Mouse (Mus musculus) stomach, embryonic 15.5 days (tissue): ENCODE measurements around the gene Nubp1. TPM values are rescaled to one million over a fixed set of nuclear protein-coding genes. Genes with fewer than 3 reads are reported as not detected.

Experiments used
- ATAC-seq: fragments of 200-750 bp; cut with Nextera tagmentation; 2 replicates; pipeline ENCODE4 v1.8.0; 2017; ENCODE audit warnings: low read depth, moderate number of reproducible peaks, moderate TSS enrichment; ENCODE audit not compliant: insufficient read depth, low FRiP score
- H3K27ac ChIP-seq: fragments of 300-500 bp; sonication (generic); 2 replicates; pipeline ENCODE4 v1.5.1; 2015; ENCODE audit warnings: mild to moderate bottlenecking, inconsistent platforms
- H3K27me3 ChIP-seq: fragments of 300-500 bp; sonication (generic); replicated peaks from 2 replicates; pipeline ENCODE4 v1.6.1; 2015; ENCODE audit warnings: inconsistent platforms
- H3K36me3 ChIP-seq: fragments of 300-500 bp; sonication (generic); 2 replicates; pipeline ENCODE4 v1.6.1; 2015; ENCODE audit warnings: inconsistent platforms
- H3K4me1 ChIP-seq: fragments of 300-500 bp; sonication (generic); 2 replicates; pipeline ENCODE4 v1.6.1; 2015; ENCODE audit warnings: inconsistent platforms
- H3K4me2 ChIP-seq: fragments of 300-500 bp; sonication (generic); 2 replicates; pipeline ENCODE4 v1.6.1; 2015; ENCODE audit warnings: mild to moderate bottlenecking, inconsistent platforms
- H3K4me3 ChIP-seq: fragments of 300-500 bp; sonication (generic); replicated peaks from 2 replicates; pipeline ENCODE4 v1.5.1; 2015; ENCODE audit warnings: inconsistent platforms
- H3K9ac ChIP-seq: fragments of 300-500 bp; sonication (generic); 2 replicates; pipeline ENCODE4 v1.6.1; 2015; ENCODE audit warnings: inconsistent platforms
- H3K9me3 ChIP-seq: fragments of 300-500 bp; sonication (generic); 2 replicates; pipeline ENCODE4 v1.6.1; 2016; ENCODE audit warnings: inconsistent platforms
- WGBS: fragments of 180-500 bp; shearing (Covaris S2); methylation state at CpG from one replicate; pipeline ENCODE4 v1.1.7; 2015; 5-methylcytosine and 5-hydroxymethylcytosine counted together
- polyA plus RNA-seq: library from polyadenylated mRNA; unstranded; fragments of >200 nt; fragmentation: Nextera tagmentation; extraction: Ambion mirVana; gene quantifications from 2 replicates; pipeline ENCODE4 v1.2.1, GENCODE M21; 2015

Nubp1 gene
- polyA plus RNA-seq, 1 experiment from 2014 or later, result 54.9 TPM

DNA sequence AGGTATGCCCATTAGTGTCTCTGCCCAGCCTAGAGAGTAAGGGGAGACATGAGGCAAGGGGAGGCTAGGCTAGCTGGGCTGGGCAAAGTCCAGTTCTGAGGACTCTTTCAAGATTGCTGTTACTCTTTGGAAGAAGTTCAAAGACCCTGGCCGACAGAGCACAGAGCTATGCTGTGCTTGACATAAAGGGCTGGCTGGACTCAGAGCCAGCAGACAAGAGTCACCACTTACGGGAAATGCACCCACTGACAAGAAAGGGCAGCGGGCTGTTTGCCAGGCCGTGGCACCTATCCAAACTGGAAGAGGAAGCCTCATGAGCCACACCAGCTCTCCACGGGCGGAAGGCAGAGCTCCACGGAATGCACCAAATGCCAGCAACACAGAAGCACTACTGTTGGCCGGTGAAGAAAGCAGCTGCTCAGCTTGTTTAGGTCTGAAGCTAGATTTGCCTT is 40.7 kb downstream of the Nubp1 start:
- Histone ChIP-seq H3K4me1 (no peaks in the 10 kb centered on the region; the same call in 1 of the 2 replicates), H3K9me3 (no peaks in the 10 kb centered on the region), H3K4me2 (no peak overlapping the region), H3K27me3 (no peaks in the 10 kb centered on the region), H3K27ac (no peak overlapping the region), H3K4me3 (no peak overlapping the region), H3K36me3 (no peaks in the 10 kb centered on the region), H3K9ac (no peak overlapping the region)
- WGBS, result 59% methylated on average over 8 of the region's 8 CpGs
- peak; percentile 59; the same call in 1 of the 2 replicates for ATAC-seq

DNA sequence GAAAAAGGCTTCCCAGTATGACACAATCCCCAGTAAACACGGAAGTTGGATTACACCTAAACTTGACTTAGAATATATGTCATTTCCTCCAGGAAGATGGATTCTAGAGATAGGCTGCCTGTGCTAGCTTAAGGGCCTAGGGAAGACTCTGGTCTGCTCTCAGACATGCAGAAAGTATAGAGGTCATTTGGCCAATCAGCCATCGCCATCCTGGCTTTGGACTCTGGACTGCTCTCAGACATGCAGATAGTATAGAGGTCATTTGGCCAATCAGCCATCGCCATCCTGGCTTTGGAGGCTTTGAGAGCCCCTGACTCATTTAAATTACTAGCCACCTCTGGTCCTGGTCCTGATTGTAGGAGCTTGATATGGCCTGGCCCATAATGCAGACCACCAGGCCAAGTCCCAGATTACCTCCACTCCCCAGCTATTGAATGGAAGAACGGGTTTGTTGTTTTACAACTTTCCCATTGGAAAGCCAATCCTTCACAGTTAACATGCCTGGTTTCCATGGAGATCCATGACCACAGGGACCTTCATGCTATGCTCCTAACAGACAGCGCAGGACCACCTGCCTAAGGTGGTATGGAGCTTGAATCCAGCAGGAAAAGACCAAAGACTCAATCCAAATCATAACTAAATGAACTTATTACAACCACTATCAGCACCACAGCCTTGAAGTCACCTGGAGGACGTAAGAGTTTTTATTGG is 42.3 kb downstream of the Nubp1 start:
- no peaks in the 10 kb centered on the region for H3K9me3 ChIP-seq
- H3K4me1 ChIP-seq, result no peaks in the 10 kb centered on the region
- no peak overlapping the region for H3K9ac ChIP-seq
- no peak for ATAC-seq
- no peak overlapping the region for H3K27ac ChIP-seq
- H3K36me3 ChIP-seq, result no peaks in the 10 kb centered on the region
- no peaks in the 10 kb centered on the region for H3K27me3 ChIP-seq
- WGBS, result 72% methylated on average over 6 of the region's 6 CpGs
- no peak overlapping the region for H3K4me2 ChIP-seq
- no peak overlapping the region for H3K4me3 ChIP-seq

DNA sequence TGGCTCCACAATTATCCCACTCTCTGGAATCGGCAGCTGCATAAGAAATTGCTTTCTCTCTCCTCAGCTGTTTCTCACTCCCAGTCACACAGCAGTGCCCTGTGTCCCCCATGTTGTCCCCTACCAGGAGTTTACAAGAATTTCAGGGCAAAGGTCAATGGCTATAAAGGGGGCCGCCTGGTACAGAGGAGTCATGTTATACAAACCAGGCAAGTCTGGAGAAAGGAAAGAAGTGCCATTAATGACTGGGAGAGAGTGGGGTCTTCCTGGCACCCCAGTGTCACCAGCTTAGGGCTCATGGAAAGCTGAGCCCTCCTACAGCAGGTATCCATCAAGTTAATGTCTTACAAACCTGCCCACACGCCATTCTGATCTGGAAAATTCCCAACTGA is 42.8 kb downstream of the Nubp1 start:
- ATAC-seq, result no peak
- H3K4me3 ChIP-seq, result no peak overlapping the region
- no peak overlapping the region for H3K4me2 ChIP-seq
- H3K9me3 ChIP-seq, result no peaks in the 10 kb centered on the region
- H3K36me3 ChIP-seq, result no peaks in the 10 kb centered on the region
- H3K27me3 ChIP-seq, result no peaks in the 10 kb centered on the region
- WGBS, result 30% methylated on average over 3 of the region's 3 CpGs
- no peak overlapping the region for H3K27ac ChIP-seq
- no peak overlapping the region for H3K9ac ChIP-seq
- H3K4me1 ChIP-seq, result no peaks in the 10 kb centered on the region

DNA sequence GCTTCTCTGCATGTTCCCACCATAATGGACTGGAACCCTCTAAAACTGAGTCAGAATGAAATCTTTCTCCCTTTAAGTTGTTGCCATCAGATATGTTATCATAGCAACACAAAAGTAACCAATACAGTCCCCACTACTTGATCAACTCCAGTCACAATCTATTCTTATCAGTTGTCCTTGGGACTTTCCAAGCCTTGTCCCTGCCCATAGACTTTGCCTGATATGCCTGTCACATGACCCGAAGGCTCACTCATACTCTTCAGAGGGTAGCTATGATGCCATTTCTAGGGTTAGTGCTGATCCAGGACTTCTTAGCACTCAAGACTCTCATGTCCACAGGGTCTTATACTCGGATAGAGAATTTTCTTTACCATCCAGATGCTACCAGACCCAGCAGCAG is 48.4 kb downstream of the Nubp1 start:
- H3K27me3 ChIP-seq, result no peaks in the 10 kb centered on the region
- H3K9ac ChIP-seq, result no peak overlapping the region
- no peaks in the 10 kb centered on the region for H3K9me3 ChIP-seq
- no peaks in the 10 kb centered on the region for H3K36me3 ChIP-seq
- ATAC-seq, result no peak
- 65% methylated on average over 2 of the region's 2 CpGs for WGBS
- H3K4me1 ChIP-seq, result no peaks in the 10 kb centered on the region
- no peak overlapping the region for H3K4me2 ChIP-seq
- H3K27ac ChIP-seq, result no peak overlapping the region
- H3K4me3 ChIP-seq, result no peak overlapping the region

DNA sequence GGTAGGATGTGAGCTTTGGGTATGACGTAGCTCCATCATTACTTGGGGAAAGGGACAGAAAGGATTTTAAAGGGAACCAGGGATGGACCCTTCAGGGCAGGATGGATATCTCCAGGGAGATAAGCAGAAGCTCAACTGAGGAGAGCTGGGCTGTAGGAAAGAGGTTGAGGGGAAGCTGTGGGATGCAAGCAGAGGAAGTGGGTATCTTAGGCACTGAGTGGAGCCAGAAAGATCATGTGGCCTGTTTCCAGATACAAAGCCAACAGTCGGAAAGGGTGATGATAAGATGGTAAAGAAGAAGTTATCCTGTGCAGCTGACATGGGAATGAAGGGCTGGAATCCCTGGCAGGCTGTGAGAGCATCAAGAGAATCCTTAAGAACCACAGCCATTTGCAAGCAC is 49.4 kb downstream of the Nubp1 start:
- ATAC-seq, result no peak
- Histone ChIP-seq H3K27me3 (no peaks in the 10 kb centered on the region), H3K36me3 (no peaks in the 10 kb centered on the region), H3K4me3 (no peak overlapping the region), H3K9me3 (no peaks in the 10 kb centered on the region), H3K9ac (no peak overlapping the region), H3K4me2 (no peak overlapping the region), H3K4me1 (no peaks in the 10 kb centered on the region), H3K27ac (no peak overlapping the region)
- WGBS, result 77% methylated on average over 2 of the region's 2 CpGs

DNA sequence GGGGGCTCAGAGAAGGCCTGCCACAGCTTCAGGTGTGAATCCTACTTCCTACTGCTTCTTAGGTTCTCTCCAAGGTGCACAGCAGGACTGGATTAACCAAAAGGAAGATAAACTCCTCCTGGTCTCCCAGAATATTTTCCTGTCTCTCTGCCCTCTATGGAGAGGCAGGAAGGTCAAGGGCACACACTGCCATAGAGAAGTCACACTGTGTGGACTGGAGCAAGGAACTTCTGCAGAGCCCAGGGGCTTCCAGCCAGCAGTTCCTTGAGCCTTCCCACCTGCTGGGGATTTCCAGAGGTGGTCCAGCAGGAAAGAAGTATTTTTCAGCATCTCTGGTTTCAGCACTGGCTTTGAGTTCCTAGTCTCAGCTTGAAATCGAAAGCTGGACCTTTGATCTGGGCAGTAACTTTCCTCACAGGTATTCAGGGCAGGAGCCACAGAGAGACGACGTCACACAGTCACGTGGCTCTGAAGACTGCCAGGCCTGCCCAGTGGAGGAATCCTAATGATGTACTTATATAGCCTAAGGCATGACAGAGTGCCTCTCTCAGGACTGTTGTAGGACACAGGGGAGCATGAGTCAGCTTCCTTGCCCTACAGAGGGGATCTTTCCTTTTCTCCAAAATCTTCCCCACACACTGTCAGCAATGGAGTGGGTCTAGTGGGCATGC is 53.4 kb downstream of the Nubp1 start:
- Histone ChIP-seq H3K4me3 (no peak overlapping the region), H3K4me1 (no peaks in the 10 kb centered on the region), H3K27me3 (no peaks in the 10 kb centered on the region), H3K27ac (no peak overlapping the region), H3K9me3 (no peaks in the 10 kb centered on the region), H3K9ac (no peak overlapping the region), H3K4me2 (no peak overlapping the region), H3K36me3 (no peaks in the 10 kb centered on the region)
- WGBS, result 23% methylated on average over 4 of the region's 4 CpGs
- no peak for ATAC-seq

DNA sequence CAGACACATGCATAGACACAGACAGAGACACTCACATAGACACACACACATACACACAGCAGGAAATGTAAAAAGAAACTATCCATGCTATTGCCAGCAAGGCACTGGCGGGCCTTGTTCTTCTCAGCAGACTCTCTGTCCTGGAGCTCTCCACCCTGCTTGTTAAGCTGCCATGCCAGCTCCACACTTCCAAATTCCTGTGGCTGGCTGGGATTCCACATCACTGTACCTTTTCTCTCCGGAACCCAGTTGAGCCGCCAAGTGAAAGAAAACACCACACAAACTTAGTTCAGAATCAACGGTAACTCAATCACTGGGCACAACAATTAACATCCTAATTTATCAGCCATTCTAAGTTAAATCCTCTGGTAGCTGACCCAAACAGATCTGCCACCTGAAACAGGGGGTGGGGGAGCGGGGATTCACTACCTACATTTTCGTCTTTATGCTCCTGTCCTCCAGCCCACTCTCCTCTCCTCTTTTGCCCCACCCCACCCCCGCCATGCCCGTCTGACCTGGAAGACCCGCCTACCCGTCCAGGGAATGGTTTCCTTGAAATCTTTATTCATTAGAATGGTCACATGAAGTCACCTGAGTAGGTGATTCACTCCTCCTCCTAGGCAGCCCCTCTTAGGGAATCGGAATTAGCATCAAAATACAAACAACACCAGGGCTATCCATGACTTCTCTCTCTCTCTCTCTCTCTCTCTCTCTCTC is 55.8 kb downstream of the Nubp1 start:
- H3K9me3 ChIP-seq, result no peaks in the 10 kb centered on the region
- no peak overlapping the region for H3K4me2 ChIP-seq
- H3K36me3 ChIP-seq, result no peaks in the 10 kb centered on the region
- H3K27ac ChIP-seq, result no peak overlapping the region
- no peaks in the 10 kb centered on the region for H3K4me1 ChIP-seq
- no peaks in the 10 kb centered on the region for H3K27me3 ChIP-seq
- no peak for ATAC-seq
- no peak overlapping the region for H3K9ac ChIP-seq
- 43% methylated on average over 11 of the region's 11 CpGs for WGBS
- H3K4me3 ChIP-seq, result no peak overlapping the region

DNA sequence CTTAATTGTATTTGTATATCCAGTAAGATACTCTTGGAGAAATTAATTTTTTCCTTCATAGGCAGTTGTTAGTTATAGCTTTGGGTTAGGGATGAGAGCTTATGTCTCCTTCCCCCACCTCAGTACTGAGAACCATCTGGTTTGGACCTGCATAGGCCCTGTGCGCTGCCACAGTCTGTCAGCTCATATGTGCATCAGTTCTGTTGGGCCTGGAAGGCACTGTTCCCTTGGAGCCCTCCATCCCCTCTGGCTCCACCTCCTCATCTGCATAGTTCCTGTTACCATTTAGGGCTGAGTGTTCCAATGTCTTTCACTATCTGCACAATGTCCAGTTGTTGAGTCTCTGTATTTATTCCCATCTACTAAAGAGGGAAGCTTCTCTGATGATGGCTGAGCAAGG is 56.5 kb downstream of the Nubp1 start:
- no peak overlapping the region for H3K4me2 ChIP-seq
- ATAC-seq, result no peak
- no peaks in the 10 kb centered on the region for H3K9me3 ChIP-seq
- no peaks in the 10 kb centered on the region for H3K27me3 ChIP-seq
- 79% methylated on average over 1 of the region's 1 CpGs for WGBS
- H3K9ac ChIP-seq, result no peak overlapping the region
- H3K27ac ChIP-seq, result no peak overlapping the region
- H3K36me3 ChIP-seq, result no peaks in the 10 kb centered on the region
- no peaks in the 10 kb centered on the region for H3K4me1 ChIP-seq
- no peak overlapping the region for H3K4me3 ChIP-seq

DNA sequence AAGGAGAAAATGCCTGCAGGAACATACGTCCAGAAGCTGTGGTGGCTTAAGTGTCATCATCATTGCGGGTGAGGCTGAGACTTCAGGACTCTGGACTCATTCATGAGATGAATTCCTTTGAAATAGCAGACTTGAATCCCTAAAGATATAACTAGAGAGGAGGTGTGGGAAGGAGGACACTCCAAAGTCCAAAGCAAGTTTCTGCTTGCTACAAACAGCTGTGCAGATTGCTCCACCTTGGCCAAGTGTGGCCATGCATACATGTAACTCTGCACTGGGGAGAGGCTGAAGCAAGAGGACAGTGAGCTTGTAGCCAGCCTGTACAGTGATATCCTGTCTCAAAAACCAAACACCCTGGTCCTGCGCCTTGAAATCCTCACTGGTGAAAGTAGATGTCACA is 60.2 kb downstream of the Nubp1 start:
- no peak overlapping the region for H3K9ac ChIP-seq
- no peaks in the 10 kb centered on the region for H3K27me3 ChIP-seq
- H3K4me2 ChIP-seq, result no peak overlapping the region
- H3K4me3 ChIP-seq, result no peak overlapping the region
- H3K27ac ChIP-seq, result no peak overlapping the region
- no peaks in the 10 kb centered on the region for H3K9me3 ChIP-seq
- WGBS, result 89% methylated on average over 3 of the region's 3 CpGs
- no peaks in the 10 kb centered on the region for H3K4me1 ChIP-seq
- ATAC-seq, result no peak
- no peaks in the 10 kb centered on the region for H3K36me3 ChIP-seq

Other genes starting within 250 kb of the Nubp1 start
- 0.22 TPM in 1 of 2 replicates, not detected in the other for gene Rpl39l, start 241.7 kb upstream of the Nubp1 start, polyA plus RNA-seq
- 0.48 and 0.95 TPM in 2 replicates for gene Atf7ip2, start 219.2 kb upstream of the Nubp1 start, polyA plus RNA-seq
- gene Emp2, start 98.0 kb upstream of the Nubp1 start, polyA plus RNA-seq, result 35.2 and 48.4 TPM in 2 replicates
- gene Tekt5, start 16.5 kb upstream of the Nubp1 start, polyA plus RNA-seq, result 0.98 TPM in 2 replicates
- gene Tvp23a, start 35.4 kb downstream of the Nubp1 start, polyA plus RNA-seq, result 7.8 and 9.8 TPM in 2 replicates
- gene Ciita, start 68.1 kb downstream of the Nubp1 start, polyA plus RNA-seq, result 0.24 and 0.40 TPM in 2 replicates
- 19.3 and 22.2 TPM in 2 replicates for gene Dexi, start 131.1 kb downstream of the Nubp1 start, polyA plus RNA-seq
- gene Clec16a, start 133.4 kb downstream of the Nubp1 start, polyA plus RNA-seq, result 31.0 and 31.5 TPM in 2 replicates